Mouse (Mus musculus): ENCODE data around the gene Klrg1. TPM values are rescaled to one million over a fixed set of nuclear protein-coding genes. Genes with fewer than 3 reads are reported as not detected.

The Klrg1 gene
- polyA plus RNA-seq, 1 experiment, result 0.32 TPM

DNA sequence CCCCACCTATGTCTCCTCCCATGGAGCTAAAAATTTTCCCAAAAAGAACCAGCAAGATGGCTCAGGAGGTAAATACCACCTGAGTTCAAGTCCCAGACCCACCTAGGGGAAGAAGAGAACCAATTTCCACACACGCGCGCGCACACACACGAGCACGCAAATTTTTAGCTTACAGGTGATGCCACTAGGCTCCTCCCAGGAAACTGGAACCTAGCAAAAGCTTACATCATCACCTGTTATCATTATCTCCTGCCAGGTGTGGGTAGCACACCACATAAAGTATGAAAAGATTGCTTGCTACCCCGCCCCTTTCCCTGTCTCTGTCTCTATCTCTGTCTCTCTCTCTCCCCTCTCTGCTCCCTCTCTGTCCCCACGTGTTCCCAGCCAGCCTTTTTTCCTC, 10.4 kb upstream of the Klrg1 start:
- no peak for DNase-seq (ENCODE audit: extremely low spot score in 1 of 2, low spot score in 1 of 2)

DNA sequence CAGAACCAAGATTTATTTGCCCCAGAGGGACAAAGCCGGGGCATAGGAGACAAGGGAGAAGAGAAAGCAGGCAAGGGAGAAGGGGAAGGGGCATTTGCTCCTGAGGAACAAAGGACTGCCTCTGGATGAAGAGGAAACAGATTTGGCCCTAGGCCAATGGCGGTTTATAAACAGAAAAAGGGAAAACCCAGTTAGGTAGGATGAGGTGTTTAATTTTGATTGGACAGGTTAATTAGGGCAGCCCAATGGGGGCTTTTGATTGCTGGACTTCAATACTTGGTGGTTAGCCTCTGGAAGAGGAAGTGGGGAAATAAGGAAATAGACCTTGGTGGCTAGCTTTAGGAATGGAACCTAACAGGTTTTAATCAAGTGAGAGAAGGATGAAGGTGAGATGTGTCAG, 9.5 kb upstream of the Klrg1 start:
- no peak for DNase-seq (ENCODE audit: extremely low spot score in 1 of 2, low spot score in 1 of 2)

DNA sequence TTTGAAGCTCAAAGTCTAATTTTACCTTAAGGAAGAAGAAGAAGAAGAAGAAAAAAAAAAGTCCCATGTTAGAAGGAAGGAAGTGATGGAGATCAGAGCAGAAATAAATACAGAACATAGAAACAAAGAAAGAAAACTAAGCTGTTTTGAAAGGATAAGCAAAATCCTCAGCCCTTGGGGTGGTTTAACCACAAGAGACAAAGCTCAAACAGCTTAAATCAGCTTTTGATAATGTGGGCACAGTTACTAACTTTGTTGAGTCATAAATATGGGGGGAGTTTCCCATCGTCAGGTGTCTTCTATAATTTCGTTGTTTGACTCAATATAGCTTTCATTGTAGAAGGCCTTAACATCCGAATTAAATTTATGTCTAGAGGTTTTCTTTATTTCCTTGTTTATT, 9.1 kb upstream of the Klrg1 start:
- DNase-seq (ENCODE audit: extremely low spot score in 1 of 2, low spot score in 1 of 2), result no peak

DNA sequence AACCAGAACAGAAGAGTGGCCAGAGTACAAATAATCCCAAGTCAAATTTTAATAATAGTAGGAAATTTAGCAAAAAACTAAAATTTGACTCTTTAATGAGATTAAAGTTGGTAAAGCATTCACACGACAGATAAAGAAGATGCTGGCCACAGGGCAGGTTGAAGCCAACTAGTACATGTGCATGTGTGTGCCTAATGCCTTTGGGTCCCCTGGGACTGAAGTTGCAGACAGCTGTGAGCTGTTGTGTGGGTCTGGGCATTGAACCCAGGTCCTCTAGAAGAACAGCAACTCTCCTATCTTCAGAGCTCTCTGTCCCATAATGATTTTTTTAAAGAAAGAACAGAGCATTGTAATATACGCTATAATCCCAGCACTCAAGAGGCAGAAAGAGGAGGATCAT, 8.6 kb upstream of the Klrg1 start:
- DNase-seq (ENCODE audit: extremely low spot score in 1 of 2, low spot score in 1 of 2), result no peak

DNA sequence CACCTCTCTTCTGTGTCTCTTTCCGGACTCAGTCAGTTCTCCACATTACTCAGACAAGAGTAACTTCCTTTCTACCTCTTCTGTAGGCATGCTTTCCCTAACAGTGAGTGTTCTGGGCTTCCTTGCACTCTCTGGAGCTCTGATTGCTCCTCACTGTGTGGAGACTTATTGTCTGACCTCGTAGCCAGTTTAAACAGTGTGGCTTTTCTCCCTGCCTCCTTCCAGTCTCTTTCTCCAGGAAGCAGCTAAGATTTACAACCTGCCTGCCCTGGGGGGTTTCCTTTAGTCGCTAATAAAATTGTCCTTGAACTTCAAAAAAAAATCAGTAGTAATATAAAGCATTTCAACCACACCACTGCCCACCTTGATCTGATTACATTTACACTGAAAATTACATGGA, 7.6 kb upstream of the Klrg1 start:
- no peak for DNase-seq (ENCODE audit: extremely low spot score in 1 of 2, low spot score in 1 of 2)

DNA sequence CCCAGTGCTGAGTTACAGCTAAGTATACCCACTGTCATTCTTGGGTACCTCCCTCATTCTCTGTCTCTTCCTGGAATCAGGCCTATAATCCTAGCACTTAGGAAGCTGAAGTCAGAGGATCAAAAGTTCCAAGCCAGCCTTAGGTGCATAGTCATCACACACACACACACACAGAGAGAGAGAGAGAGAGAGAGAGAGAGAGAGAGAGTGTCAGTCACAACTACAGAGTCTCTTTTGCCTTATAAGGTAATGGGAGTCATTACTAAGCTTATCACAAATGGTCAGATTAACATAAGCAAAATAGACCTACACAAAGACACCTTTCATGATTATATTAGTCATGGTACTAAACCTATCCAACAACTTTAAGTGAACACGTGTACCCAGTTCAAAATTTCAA, 6.6 kb upstream of the Klrg1 start:
- DNase-seq (ENCODE audit: extremely low spot score in 1 of 2, low spot score in 1 of 2), result no peak

DNA sequence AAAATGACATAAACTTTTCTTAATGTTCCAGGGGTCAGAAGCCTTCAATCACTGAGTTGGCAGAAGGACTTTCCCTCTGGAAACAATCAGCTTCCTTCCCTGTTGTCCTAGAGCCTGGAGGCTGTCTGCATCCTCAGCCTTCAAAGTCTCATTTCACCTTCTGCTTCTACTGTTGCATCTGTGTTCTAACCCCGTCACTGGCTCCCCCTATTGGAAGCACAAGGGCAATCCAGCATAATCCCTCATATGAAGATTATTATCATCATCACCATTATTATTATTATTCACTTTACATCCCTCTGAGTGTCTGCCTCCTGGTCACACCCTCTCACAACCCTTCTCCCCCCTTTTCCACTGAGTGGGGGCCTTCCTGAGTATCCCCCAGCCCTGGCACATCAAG, 5.6 kb upstream of the Klrg1 start:
- DNase-seq (ENCODE audit: extremely low spot score in 1 of 2, low spot score in 1 of 2), result no peak

DNA sequence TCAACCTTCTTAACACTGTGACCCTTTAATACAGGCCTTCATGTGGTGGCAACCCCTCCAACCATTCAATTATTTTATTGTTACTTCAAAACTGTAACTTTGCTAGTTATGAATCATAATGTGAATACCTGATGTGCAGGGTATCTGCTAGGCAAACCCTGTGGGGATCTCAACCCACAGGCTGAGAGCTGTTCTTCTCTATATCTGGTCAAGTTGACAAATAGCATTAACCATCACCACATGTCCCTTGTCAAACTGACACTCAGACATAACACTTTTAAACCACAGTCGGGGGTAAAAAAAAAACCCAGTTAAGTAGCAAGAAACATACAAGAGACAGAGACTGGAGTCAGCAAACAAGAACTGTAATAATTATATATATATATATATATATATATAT, 2.1 kb upstream of the Klrg1 start:
- DNase-seq (ENCODE audit: extremely low spot score in 1 of 2, low spot score in 1 of 2), result no peak

DNA sequence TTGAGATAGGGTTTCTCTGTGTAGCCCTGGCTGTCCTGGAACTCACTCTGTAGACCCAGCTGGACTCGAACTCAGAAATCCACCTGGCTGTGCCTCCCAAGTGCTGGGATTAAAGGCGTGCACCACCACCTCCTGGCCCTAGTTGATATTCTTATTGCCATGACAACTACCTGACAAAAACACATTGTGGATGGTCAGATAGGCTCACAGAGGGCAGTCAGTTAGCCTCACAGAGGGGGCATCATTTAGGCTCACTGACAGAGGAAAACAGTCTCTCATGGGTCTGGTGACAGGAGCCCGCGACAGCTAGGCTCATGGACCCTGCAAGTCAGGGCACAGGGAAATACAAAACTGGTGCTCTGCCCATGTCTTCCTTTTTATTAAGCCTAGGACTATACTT, 1.6 kb upstream of the Klrg1 start:
- no peak for DNase-seq (ENCODE audit: extremely low spot score in 1 of 2, low spot score in 1 of 2)

DNA sequence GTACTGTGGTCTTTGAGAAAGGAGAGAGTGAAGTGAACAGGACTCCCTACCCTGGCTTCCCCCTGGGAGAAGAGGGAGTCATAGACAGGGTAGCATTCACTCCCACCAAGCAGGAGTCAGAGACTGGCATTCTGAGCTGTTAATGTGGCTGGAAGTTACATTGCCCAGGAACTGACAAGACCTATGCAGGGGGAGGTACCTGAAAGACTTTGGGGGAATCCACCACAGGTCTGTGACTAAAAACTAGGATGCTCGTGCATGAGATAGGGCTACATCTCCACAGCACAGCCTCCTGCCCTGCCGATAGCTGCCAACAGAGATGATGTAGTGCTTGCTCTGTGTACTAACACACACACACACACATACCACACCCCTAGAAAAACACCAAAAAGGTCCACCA, 747 bp upstream of the Klrg1 start:
- DNase-seq (ENCODE audit: extremely low spot score in 1 of 2, low spot score in 1 of 2), result no peak

DNA sequence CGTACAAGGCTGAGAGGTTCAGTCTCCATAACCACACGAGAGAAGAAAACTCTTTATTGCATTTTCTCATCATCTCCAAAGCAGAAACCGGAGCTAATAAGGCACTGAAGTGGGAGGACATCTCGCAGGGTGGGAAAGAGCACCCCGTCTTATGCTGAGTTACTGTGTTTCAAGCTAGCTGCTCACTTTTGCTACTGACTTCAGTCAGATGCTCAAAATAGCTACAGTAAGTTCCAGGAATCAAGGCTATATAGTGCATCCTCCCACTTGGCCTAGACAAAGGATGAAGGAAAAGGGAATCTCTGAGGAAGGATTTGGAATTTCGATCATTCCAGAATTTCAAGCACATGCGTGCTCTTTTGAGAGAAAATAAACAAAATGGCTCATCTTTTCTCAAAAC, 6.1 kb downstream of the Klrg1 start:
- DNase-seq (ENCODE audit: extremely low spot score in 1 of 2, low spot score in 1 of 2), result no peak

DNA sequence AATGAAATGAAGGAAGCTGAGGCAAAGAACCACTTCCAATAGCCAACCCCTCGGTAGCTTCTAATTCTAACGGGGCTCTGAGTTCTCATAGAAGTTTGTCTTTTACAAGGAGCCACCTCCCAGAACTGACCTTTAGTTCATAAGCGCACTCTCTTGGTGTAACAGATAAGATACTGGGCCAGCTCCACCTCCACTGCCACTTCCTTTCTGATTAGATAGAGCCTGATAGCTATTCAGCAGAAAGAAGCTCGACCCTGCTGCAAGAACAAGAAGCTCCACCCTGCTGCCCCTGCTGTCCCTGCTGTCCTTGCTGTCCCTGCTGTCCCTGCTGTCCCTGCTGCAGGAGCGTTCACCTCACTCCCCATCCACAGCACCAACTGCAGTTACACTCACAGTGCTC, 8.1 kb downstream of the Klrg1 start:
- DNase-seq (ENCODE audit: extremely low spot score in 1 of 2, low spot score in 1 of 2), result no peak

DNA sequence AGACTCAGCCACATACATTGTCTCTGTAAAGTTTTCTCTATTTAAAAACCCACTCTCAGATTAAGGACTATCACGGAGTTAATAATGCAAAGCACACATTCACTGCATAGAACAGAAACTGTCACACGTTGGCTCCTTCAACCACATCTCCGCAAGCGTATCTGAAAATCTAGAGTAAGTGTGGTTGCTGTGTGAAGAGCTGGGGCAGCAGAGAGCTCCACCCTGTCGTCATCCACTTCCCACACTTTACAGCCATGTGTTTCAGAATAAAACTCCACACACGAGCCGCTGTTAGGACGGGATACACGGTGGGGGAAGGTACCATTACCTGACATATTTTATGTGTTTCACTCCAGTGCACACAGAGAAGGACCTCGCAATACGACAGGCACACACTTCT, 12.5 kb downstream of the Klrg1 start:
- DNase-seq (ENCODE audit: extremely low spot score in 1 of 2, low spot score in 1 of 2), result peak in 1 of 2 experiments; percentile 4

DNA sequence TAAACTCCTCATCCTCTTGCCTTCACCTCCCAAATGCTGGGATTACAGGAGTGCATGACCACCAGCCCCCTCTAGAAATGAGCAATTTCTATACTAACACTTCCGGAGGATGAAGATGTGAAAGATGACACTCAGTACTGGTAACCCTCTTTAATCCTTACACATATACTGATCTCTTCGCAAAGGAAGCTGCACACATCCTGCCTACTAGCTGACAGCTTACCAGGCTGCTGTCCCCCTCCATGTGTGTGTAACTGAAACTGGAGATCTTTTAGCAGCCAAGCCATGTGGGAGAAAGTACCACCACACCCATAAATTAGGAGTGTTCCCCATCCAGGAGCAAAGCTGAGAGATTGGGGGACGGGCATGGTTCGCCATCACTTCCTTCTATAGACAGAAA, 13.5 kb downstream of the Klrg1 start:
- no peak for DNase-seq (ENCODE audit: extremely low spot score in 1 of 2, low spot score in 1 of 2)

DNA sequence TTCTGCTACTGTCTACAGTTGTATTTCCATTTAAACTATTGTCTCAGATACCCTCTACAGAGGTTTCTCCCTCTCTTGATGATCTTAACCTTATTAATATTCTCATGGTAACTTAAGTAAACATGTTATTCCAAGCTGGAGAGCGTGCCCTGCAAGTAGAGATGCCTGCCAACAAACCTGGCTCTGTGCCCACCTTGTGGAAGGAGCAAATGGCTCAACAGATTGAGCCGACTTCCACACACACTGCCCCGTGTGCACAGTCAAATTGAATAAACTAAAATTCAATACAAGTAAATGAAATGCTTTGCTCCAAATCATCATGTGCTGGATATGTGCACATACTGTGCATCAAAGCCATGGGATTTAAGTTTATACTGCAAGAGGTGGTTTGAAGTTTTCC, 14.1 kb downstream of the Klrg1 start:
- peak in 1 of 2 experiments; percentile 52 for DNase-seq (ENCODE audit: extremely low spot score in 1 of 2, low spot score in 1 of 2)

DNA sequence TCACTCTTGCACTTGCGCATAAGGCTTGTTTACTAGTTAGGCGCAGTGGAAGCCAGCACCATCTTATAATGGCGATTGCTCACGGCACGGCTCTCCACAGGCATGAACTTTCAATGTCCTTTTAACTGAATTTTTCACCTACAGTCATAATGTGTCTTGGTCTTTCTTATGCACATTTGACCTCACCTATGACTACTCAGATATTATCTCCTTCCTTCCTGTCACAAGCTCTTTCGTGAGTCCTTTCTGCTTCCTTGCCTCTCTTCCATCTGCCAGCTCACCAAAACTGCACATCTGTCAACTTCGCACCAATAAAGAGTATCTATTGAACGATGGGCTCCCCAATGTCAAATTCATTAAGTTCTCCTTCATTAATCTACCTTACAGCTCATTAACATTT, 20.1 kb downstream of the Klrg1 start:
- DNase-seq (ENCODE audit: extremely low spot score in 1 of 2, low spot score in 1 of 2), result no peak

DNA sequence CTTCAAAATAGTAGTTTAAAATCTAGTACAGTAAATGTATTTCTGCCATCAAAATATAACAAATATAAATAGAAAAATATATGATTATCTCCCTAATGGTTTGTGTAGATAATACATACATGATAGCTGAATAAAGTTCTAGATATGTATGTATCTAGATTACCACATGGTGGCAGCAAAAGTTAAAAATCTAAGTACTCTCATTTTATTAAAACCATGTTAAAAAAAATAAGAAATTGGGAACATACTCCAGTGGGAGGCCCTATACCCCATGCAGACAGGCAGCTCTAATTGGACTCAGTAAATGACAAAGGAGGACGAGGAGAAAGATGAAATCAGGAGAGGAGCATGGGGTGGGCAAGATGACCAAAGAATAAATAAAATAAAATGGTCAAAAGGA, 30.5 kb downstream of the Klrg1 start:
- peak in 1 of 2 experiments; percentile 27 for DNase-seq (ENCODE audit: extremely low spot score in 1 of 2, low spot score in 1 of 2)

DNA sequence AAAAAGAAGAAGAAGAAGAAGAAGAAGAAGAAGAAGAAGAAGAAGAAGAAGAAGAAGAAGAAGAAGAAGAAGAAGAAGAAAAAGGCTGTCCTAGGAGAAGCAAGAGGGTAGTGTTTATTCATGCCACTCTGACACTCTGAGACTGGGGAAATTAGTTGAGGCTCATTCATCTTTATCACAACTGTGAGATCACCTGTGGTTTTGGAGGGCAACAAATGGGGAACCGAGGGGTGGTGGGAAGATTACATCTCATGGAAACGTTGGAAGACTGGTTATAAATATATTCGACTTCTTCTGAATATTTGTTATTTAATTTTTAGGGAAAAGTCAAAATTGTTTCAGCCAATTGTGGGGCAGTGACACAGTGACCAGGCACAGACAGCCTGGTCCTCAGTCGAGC, 32.6 kb downstream of the Klrg1 start:
- DNase-seq (ENCODE audit: extremely low spot score in 1 of 2, low spot score in 1 of 2), result no peak

Other genes with a start within 250 kb of the Klrg1 start
- gene M6pr, start 25.8 kb upstream of the Klrg1 start, polyA plus RNA-seq (2012; rRNA removed), result 71.2 and 75.4 TPM in 2 replicates
- gene Phc1, start 57.7 kb upstream of the Klrg1 start, polyA plus RNA-seq (2012; rRNA removed), result 60.0 and 65.4 TPM in 2 replicates
- gene Rimklb, start 215.9 kb upstream of the Klrg1 start, polyA plus RNA-seq (2012; rRNA removed), result 51.2 and 54.9 TPM in 2 replicates
- 0.90 and 3.5 TPM in 2 replicates for gene Mfap5, start 223.0 kb upstream of the Klrg1 start, polyA plus RNA-seq (2012; rRNA removed)